Comparison of ENCODE assay signal across 41 mouse cellular contexts in genomic region chr1:120354387-120354786, GRCm38 (mm10). TPM values are rescaled to one million over a fixed set of nuclear protein-coding genes. Genes with fewer than 3 reads are reported as not detected.
"Had no signal": no experiment of that assay in that cellular context is flagged by ENCODE, and none has a peak within 500 bp of the region (broad histone marks: within the 10 kb centered on the region; RNA-seq: fewer than 3 reads in every experiment).

No protein-coding gene starts in this region.

- H3K27ac ChIP-seq: heart, embryonic 10.5 days; heart, embryonic 13.5 days; heart, embryonic 15.5 days; hindbrain, embryonic 10.5 days; hindbrain, embryonic 12.5 days; hindbrain, embryonic 13.5 days; hindbrain, embryonic 14.5 days; hindbrain, embryonic 15.5 days; hindbrain, postnatal 0 days; intestine, embryonic 15.5 days; kidney, embryonic 15.5 days; kidney, postnatal 0 days; layer of hippocampus, adult 2 months had no signal

- H3K4me3 ChIP-seq: heart, embryonic 10.5 days; heart, embryonic 12.5 days; heart, embryonic 13.5 days; heart, embryonic 15.5 days; hindbrain, embryonic 10.5 days; hindbrain, embryonic 12.5 days; hindbrain, embryonic 13.5 days; hindbrain, embryonic 15.5 days; intestine, embryonic 15.5 days; kidney, embryonic 15.5 days; layer of hippocampus, adult 2 months had no signal

- H3K9me3 ChIP-seq: heart, embryonic 10.5 days; heart, embryonic 12.5 days; heart, embryonic 13.5 days; heart, embryonic 15.5 days; hindbrain, embryonic 10.5 days; hindbrain, embryonic 12.5 days; hindbrain, embryonic 13.5 days; hindbrain, embryonic 15.5 days; intestine, embryonic 15.5 days; kidney, embryonic 15.5 days had no signal

- ATAC-seq: hindbrain, embryonic 16.5 days; hindbrain, postnatal 0 days; inflammation-experienced regulatory T-cells, adult 6 months; intestine, embryonic 15.5 days; intestine, embryonic 16.5 days; intestine, postnatal 0 days had no signal

- H3K9ac ChIP-seq: heart, embryonic 12.5 days; heart, embryonic 13.5 days; heart, embryonic 15.5 days; hindbrain, embryonic 12.5 days; hindbrain, embryonic 13.5 days; hindbrain, embryonic 14.5 days; hindbrain, embryonic 15.5 days; intestine, embryonic 15.5 days; kidney, embryonic 15.5 days had no signal

- DNase-seq: heart, postnatal 10 days; heart, postnatal 14 days; heart, postnatal 36 days; heart, postnatal 4 days; kidney, adult 11 months; kidney, adult 18-20 months; kidney, adult 2 months; kidney, adult 8-10 months; kidney, adult 9 months; kidney, postnatal 10 days; kidney, postnatal 14 days; kidney, postnatal 25 days; kidney, postnatal 36 days; kidney, postnatal 4 days; layer of hippocampus, adult 9-11 months; layer of hippocampus, postnatal 36 days had no signal

- H3K4me1 ChIP-seq: kidney, embryonic 15.5 days had no signal

- H3K36me3 ChIP-seq: heart, embryonic 10.5 days; heart, embryonic 12.5 days; heart, embryonic 13.5 days; heart, embryonic 15.5 days; hindbrain, embryonic 10.5 days; hindbrain, embryonic 12.5 days; hindbrain, embryonic 13.5 days; hindbrain, embryonic 15.5 days; intestine, embryonic 15.5 days; kidney, embryonic 15.5 days had no signal

- H3K27me3 ChIP-seq: heart, embryonic 12.5 days; heart, embryonic 13.5 days; heart, embryonic 15.5 days; hindbrain, embryonic 15.5 days; intestine, embryonic 15.5 days; kidney, embryonic 15.5 days had no signal

- H3K4me2 ChIP-seq: heart, embryonic 11.5 days; heart, embryonic 12.5 days; heart, embryonic 13.5 days; heart, embryonic 15.5 days; hindbrain, embryonic 12.5 days; hindbrain, embryonic 13.5 days; hindbrain, embryonic 14.5 days; hindbrain, embryonic 15.5 days; intestine, embryonic 15.5 days; kidney, embryonic 15.5 days had no signal

RNA-seq across cellular contexts. Expression of gene C1ql2, which starts 14.0 kb away (rescaled TPM):
- polyA plus RNA-seq: heart, embryonic 10.5 days; heart, embryonic 11.5 days; heart, embryonic 12.5 days; heart, embryonic 13.5 days; heart, embryonic 14.5 days; heart, embryonic 15.5 days; heart, embryonic 16.5 days; heart, postnatal 0 days; inflammation-experienced regulatory T-cells, adult 6 months; intestine, embryonic 14.5 days; intestine, embryonic 15.5 days; intestine, embryonic 16.5 days; intestine, postnatal 0 days; kidney, embryonic 14.5 days; kidney, embryonic 15.5 days; large intestine, adult 2 months had no signal
